Mouse (Mus musculus) embryonic facial prominence, embryonic 14.5 days (tissue): ENCODE results near the gene Hnrnpul2. TPM values are rescaled to one million over a fixed set of nuclear protein-coding genes. Genes with fewer than 3 reads are reported as not detected.

Experiments
- ATAC-seq: fragments of 200-750 bp; cut with Nextera tagmentation; 2 replicates; pipeline ENCODE4 v1.8.0; 2017; ENCODE audit warnings: low read depth, moderate number of reproducible peaks, moderate TSS enrichment
- DNase-seq: peaks from one replicate; pipeline ENCODE4 v3.0.0-alpha.2; 2015; ENCODE audit warnings: low spot score
- H3K27ac ChIP-seq: fragments of 300-500 bp; sonication (generic); replicated peaks from 2 replicates; pipeline ENCODE4 v1.5.1; 2014; ENCODE audit warnings: low read depth, mild to moderate bottlenecking, low read length, moderate library complexity
- H3K27me3 ChIP-seq: fragments of 300-500 bp; sonication (generic); replicated peaks from 2 replicates; pipeline ENCODE4 v1.6.1; 2014; ENCODE audit warnings: low read length; ENCODE audit not compliant: control insufficient read depth, insufficient read depth
- H3K36me3 ChIP-seq: fragments of 300-500 bp; sonication (generic); 2 replicates; pipeline ENCODE4 v1.6.1; 2014; ENCODE audit warnings: low read length, mixed read lengths; ENCODE audit not compliant: control insufficient read depth, insufficient read depth
- H3K4me1 ChIP-seq: fragments of 300-500 bp; sonication (generic); 2 replicates; pipeline ENCODE4 v1.6.1; 2014; ENCODE audit warnings: antibody characterized with exemption, low read length; ENCODE audit not compliant: control insufficient read depth, insufficient read depth
- H3K4me2 ChIP-seq: fragments of 300-500 bp; sonication (generic); 2 replicates; pipeline ENCODE4 v1.6.1; 2014; ENCODE audit warnings: low read depth, mild to moderate bottlenecking, low read length, moderate library complexity, mixed read lengths
- H3K4me3 ChIP-seq: fragments of 300-500 bp; sonication (generic); 2 replicates; pipeline ENCODE4 v1.5.1; 2014; ENCODE audit warnings: low read depth, mild to moderate bottlenecking, low read length
- H3K9ac ChIP-seq: fragments of 300-500 bp; sonication (generic); 2 replicates; pipeline ENCODE4 v1.6.1; 2014; ENCODE audit warnings: low read depth, mild to moderate bottlenecking, low read length, moderate library complexity, mixed read lengths
- H3K9me3 ChIP-seq: fragments of 300-500 bp; sonication (generic); 2 replicates; pipeline ENCODE4 v1.6.1; 2016; ENCODE audit warnings: low read length; ENCODE audit not compliant: control insufficient read depth
- WGBS: fragments of 180-500 bp; shearing (Covaris S2); extraction: QIAGEN DNeasy Blood & Tissue Kit; methylation state at CpG from one replicate; pipeline ENCODE4 v1.1.7; 2014; 5-methylcytosine and 5-hydroxymethylcytosine counted together
- polyA plus RNA-seq: library from polyadenylated mRNA; unstranded; fragments of >200 nt; fragmentation: Nextera tagmentation; extraction: Ambion mirVana; gene quantifications from 2 replicates; pipeline ENCODE4 v1.2.1, GENCODE M21; 2014

The Hnrnpul2 gene
- polyA plus RNA-seq, 1 experiment from 2014 or later = 9.2 TPM

DNA sequence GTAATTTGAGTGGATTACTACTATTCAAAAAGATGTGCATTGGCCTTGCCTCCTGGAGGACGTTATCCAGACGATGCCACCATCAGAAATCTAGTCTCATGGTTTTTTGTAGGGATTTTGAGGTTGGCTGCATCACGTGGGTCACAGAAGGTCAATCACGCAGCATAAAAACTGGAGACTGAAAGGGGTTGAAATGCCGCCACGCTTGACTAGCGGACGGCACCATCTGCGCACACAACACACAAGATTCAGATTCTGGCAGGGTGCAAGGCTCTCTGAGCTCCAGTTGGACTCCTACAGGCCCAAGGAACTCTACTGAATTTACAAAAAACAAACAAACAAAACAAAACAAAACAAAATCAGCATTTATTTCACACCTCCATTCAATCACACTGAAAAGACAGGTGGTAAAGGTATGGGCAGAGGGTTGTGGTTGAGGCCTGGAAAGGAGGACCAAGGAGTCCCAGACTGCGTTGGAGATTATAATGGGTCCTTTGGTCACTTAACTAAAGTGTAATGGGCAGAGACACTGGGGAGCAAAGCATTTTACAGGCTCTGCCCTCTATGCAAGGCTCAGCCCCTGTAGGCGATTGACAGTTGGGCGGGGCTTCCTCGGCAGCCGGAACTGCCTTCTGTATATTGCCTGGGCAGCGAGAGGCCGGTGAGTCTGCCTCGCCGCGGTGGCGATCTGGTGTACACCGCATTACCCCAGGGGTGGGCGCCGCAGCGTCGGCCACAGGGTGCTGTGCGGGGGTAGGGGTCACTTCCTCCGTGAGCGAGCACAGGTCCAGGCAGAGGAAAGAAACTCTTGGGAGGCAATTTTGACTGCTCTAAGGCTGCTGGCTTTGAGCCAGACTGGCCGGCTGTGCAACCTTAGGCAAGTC, 20.3 kb downstream of the Hnrnpul2 start:
- WGBS = 23% methylated on average over 29 of the region's 29 CpGs
- peaks cover 23% of the 10 kb centered on the region for H3K4me1 ChIP-seq
- peak overlapping the region; percentile 75 for H3K4me2 ChIP-seq
- peak overlapping the region; percentile 46 for H3K4me3 ChIP-seq
- DNase-seq (peak; percentile 84), ATAC-seq (peak; percentile 32; the same call in 1 of the 2 replicates)
- no peaks in the 10 kb centered on the region for H3K9me3 ChIP-seq
- peaks cover 16% of the 10 kb centered on the region; the same call in 1 of the 2 replicates for H3K36me3 ChIP-seq
- H3K27me3 ChIP-seq = no peaks in the 10 kb centered on the region
- H3K27ac ChIP-seq = no peak overlapping the region
- peak overlapping the region; percentile 73 for H3K9ac ChIP-seq

DNA sequence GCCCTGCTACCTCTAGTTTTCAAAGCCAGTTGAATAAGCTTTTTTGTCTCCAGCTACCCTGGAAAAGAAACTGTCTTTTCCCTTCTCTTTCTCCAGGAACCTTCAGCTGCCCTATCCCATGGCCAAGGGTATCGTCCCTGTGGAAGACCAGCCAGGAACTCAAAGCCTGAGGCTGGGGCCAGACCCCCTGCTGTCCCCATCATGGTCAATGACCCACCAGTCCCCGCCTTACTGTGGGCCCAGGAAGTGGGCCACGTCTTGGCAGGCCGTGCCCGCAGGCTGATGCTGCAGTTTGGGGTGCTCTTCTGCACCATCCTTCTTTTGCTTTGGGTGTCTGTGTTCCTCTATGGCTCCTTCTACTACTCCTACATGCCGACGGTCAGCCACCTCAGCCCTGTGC, 21.2 kb downstream of the Hnrnpul2 start:
- peak overlapping the region; percentile 46; the same call in 1 of the 2 replicates for H3K4me3 ChIP-seq
- 85% methylated on average over 7 of the region's 7 CpGs for WGBS

DNA sequence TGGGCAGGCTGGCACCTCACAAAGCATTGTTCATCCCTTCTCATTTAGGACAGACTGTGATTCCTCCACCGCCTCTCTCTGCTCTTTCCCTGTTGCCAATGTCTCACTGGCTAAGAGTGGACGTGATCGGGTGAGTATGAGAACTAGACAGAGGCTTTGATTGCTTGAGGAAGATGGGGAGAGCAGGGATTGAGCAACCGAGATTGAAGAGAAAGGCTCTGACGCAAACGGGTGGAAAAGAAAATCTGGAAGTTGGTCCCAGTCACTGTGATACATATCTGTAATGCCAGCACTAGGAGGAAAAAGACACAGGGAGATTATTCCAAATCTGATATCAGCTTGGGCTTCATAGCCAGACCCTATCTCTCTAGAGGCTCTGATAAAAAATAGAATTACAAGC, 23.2 kb downstream of the Hnrnpul2 start:
- Histone ChIP-seq H3K9me3 (no peaks in the 10 kb centered on the region), H3K9ac (no peak overlapping the region), H3K36me3 (peaks cover 32% of the 10 kb centered on the region; the same call in 1 of the 2 replicates), H3K27ac (no peak overlapping the region), H3K4me1 (peaks cover 23% of the 10 kb centered on the region), H3K4me2 (no peak overlapping the region), H3K27me3 (no peaks in the 10 kb centered on the region), H3K4me3 (no peak overlapping the region)
- ATAC-seq = no peak
- DNase-seq = no peak
- WGBS = 88% methylated on average over 6 of the region's 6 CpGs

More for the DNA sequence above, 21.2 kb downstream of the Hnrnpul2 start:
- Histone ChIP-seq H3K4me1 (peaks cover 23% of the 10 kb centered on the region), H3K27me3 (no peaks in the 10 kb centered on the region), H3K36me3 (peaks cover 15% of the 10 kb centered on the region; the same call in 1 of the 2 replicates), H3K9ac (no peak overlapping the region; the same call in 1 of the 2 replicates), H3K9me3 (no peaks in the 10 kb centered on the region), H3K27ac (no peak overlapping the region), H3K4me2 (peak overlapping the region; percentile 75)
- no peak for DNase-seq
- no peak for ATAC-seq

DNA sequence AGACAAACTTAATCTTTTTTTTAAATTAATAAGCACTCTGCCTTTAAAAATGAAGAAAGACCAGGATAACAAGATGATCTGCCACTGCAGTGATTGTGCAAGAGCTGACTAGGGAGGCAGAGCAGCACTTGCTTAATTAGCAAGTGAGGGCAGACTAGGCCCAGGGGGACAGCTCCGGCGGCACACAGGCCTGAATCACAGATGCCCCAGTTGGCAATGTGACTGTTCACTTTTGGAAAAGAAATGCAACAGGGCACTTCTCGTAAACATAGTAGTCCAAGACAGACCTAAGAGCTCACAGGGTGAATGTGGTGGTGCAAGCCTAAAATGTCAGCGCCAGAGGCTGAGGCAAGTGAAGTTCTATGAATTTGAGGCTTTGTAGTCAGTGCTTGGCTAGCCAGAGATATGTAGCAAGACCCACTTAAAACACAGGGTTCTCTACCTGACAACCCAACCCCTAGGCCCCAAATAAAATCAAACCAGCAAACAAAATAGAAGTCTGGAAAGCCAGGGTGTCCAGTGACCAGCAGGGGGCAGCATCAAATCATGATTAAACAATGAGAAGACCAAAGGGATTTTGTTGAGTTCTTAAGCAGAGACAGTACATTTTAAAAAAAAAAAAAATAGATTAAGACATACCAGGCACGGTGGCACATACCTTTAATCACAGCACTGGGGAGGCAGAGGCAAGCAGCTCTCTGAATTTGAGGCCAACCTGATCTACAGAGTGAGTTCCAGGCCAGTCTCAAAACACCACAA, 24.7 kb downstream of the Hnrnpul2 start:
- no peak overlapping the region for H3K4me2 ChIP-seq
- ATAC-seq (no peak; the same call in 1 of the 2 replicates), DNase-seq (peak; percentile 83)
- H3K4me1 ChIP-seq = peaks cover 9% of the 10 kb centered on the region
- H3K27ac ChIP-seq = no peak overlapping the region
- no peak overlapping the region for H3K4me3 ChIP-seq
- no peaks in the 10 kb centered on the region for H3K9me3 ChIP-seq
- peaks cover 32% of the 10 kb centered on the region; the same call in 1 of the 2 replicates for H3K36me3 ChIP-seq
- H3K27me3 ChIP-seq = no peaks in the 10 kb centered on the region
- no peak overlapping the region for H3K9ac ChIP-seq
- 55% methylated on average over 5 of the region's 5 CpGs for WGBS

DNA sequence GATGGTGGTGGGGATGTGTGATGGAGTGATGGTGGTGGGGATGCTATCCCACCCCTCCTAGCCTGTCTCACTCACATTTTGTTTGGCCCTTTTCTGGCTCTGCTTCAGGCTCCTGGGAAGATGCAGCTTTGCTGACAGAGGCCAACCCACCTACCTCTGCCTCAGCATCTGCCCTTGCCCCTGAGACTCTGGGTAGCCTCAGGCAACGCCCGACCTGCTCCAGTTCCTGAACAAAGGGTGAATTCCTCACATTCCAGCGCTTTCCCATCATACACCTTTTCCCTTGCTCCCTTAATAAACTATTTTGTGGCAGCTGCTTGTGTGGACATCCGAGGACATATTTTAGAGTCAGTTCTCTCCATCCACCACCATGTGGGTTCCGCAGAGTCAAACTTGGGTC, 28.5 kb downstream of the Hnrnpul2 start:
- H3K9me3 ChIP-seq = no peaks in the 10 kb centered on the region
- DNase-seq (no peak), ATAC-seq (no peak)
- no peak overlapping the region for H3K27ac ChIP-seq
- no peaks in the 10 kb centered on the region for H3K27me3 ChIP-seq
- H3K4me1 ChIP-seq = 0 out of 2 replicates have a peak, but pooled peaks cover 3% of the 10 kb centered on the region
- WGBS = 57% methylated on average over 5 of the region's 5 CpGs
- peaks cover 24% of the 10 kb centered on the region; the same call in 1 of the 2 replicates for H3K36me3 ChIP-seq
- no peak overlapping the region for H3K4me2 ChIP-seq
- no peak overlapping the region for H3K9ac ChIP-seq
- no peak overlapping the region for H3K4me3 ChIP-seq

DNA sequence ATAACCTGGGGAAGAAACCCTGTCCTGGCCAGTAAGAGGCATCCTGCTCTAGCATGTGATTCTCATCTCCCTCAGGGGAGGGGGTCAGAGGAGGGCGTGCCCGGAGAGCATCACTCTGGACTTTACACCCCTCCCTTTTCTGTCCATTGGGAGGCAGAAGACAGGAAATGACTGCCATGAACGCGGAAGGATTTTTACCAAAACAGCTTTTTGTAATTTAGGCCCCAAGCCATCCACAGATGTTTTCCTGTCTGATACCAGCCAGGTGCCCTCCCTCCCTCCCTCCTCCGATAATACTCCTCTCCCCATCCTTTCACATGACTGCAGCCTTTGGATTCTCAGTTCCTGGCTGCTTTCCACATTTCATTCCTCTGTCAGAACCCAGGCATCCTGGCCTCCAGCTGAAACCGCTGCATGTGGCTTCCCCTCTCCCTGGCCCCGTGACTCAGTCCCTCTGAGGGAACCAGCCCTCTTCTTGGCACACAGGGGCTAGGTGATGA, 30.6 kb downstream of the Hnrnpul2 start, which contains the start of gene Lrrn4cl:
Gene Lrrn4cl (plus strand): TSS at position 367 of the 500 bp plus-strand sequence.
- 12% methylated on average over 7 of the region's 7 CpGs for WGBS
- Histone ChIP-seq H3K4me2 (peak within 1 kb of the TSS; percentile 28; the same call in 1 of the 2 replicates), H3K9ac (peak within 1 kb of the TSS; percentile 37; the same call in 1 of the 2 replicates), H3K27me3 (no peaks in the 10 kb centered on the region), H3K9me3 (no peaks in the 10 kb centered on the region), H3K4me3 (no peak within 1 kb of the TSS), H3K36me3 (peaks cover 24% of the 10 kb centered on the region; the same call in 1 of the 2 replicates), H3K27ac (peak within 1 kb of the TSS; percentile 46), H3K4me1 (0 out of 2 replicates have a peak, but pooled peaks cover 3% of the 10 kb centered on the region)
- ATAC-seq (peak; percentile 73; the same call in 1 of the 2 replicates), DNase-seq (peak; percentile 72)

DNA sequence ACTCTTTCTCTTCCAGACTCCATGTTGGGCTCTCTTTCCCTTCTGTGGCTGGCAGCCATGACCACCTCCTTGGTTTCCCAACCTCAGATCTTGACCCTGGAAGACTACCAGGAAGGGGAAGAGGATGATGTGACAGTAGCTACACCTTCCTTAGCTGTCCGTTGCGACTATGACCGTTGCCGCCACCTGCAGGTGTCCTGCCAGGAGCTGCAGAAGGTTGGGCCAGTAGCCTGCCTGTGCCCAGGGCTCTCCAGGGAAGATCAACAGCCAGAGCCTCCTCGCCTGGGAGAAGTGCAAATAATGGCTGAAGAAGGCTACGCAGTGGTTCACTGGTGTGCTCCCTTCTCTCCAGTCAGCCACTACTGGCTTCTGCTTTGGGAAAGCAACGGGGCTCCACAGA, 31.8 kb downstream of the Hnrnpul2 start:
- WGBS = 55% methylated on average over 7 of the region's 7 CpGs
- Histone ChIP-seq H3K36me3 (peaks cover 13% of the 10 kb centered on the region; the same call in 1 of the 2 replicates), H3K27ac (no peak overlapping the region), H3K4me1 (0 out of 2 replicates have a peak, but pooled peaks cover 3% of the 10 kb centered on the region), H3K9ac (no peak overlapping the region), H3K4me3 (no peak overlapping the region), H3K9me3 (no peaks in the 10 kb centered on the region), H3K27me3 (no peaks in the 10 kb centered on the region), H3K4me2 (no peak overlapping the region)
- DNase-seq (no peak), ATAC-seq (no peak)
